Mouse (Mus musculus): ENCODE measurements around the gene Olfr157.

Gene Olfr157

DNA sequence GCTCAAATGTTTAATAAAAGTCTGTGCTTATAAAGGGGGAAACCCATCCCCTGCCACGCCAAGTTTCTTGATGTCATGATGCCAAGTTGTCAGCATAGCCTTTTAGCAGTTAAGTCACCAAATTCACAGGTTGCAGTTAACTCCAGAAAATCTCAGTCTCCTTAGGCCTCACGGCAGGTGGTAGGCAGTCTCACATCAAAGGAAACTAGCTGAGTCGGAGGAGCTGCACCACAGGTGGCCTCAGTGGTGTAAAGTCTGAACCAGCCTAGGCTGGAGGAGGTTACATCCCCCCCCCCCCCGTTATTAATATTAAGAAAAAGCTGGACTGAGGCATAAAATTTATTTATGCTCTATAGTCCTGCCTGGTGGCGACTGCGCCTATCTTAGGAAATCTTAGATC is 44.7 kb downstream of the Olfr157 start:
- no peak for DNase-seq
